Mouse (Mus musculus): ENCODE data around the gene Nxpe5. TPM values are rescaled to one million over a fixed set of nuclear protein-coding genes. Genes with fewer than 3 reads are reported as not detected.
A peak's percentile ranks its signal among the peaks of the same experiment; 100 is the strongest.

Nxpe5 gene
- polyA plus RNA-seq (2014; fragmentation: Nextera tagmentation; extraction: Ambion mirVana): not detected in 2 replicates

GRCm38 (mm10) chr5:138225700-138226099, at the start of gene Nxpe5:
Gene Nxpe5, plus strand, starts transcription at chr5:138225898.
- Histone ChIP-seq H3K4me1 (replicated peaks; ENCODE audit: control insufficient read depth, insufficient read depth, low read length) (no peaks in the 10 kb centered on the region), H3K27me3 (ENCODE audit: control insufficient read depth, insufficient read depth, low read length) (no peaks in the 10 kb centered on the region)
- WGBS: 49% methylated on average over 2 of the region's 2 CpGs

GRCm38 (mm10) chr5:138186950-138187638, 38.6 kb upstream of the Nxpe5 start, which contains the start of the genes Taf6 and Cnpy4:
Gene Taf6, minus strand, starts transcription at chr5:138187451.
Gene Cnpy4, plus strand, starts transcription at chr5:138187485.
- DNase-seq (ENCODE audit: low spot score) (peak; percentile 87), ATAC-seq (replicated peaks; ENCODE audit: low FRiP score) (peak; percentile 87)
- Histone ChIP-seq H3K36me3 (ENCODE audit: control insufficient read depth, insufficient read depth, low read length) (peaks cover 3% of the 10 kb centered on the region; the same call in 1 of the 2 replicates), H3K27me3 (ENCODE audit: control insufficient read depth, insufficient read depth, low read length) (no peaks in the 10 kb centered on the region), H3K4me2 (ENCODE audit: low read depth, low read length, severe bottlenecking) (peak within 1 kb of the TSS; percentile 79), H3K9ac (ENCODE audit: low read length) (peak within 1 kb of the TSS; percentile 82), H3K4me1 (replicated peaks; ENCODE audit: control insufficient read depth, insufficient read depth, low read length) (peaks cover 2% of the 10 kb centered on the region; the same call in 1 of the 2 replicates), H3K9me3 (ENCODE audit: control insufficient read depth, low read length) (no peaks in the 10 kb centered on the region), H3K27ac (ENCODE audit: low read depth, low read length) (peak within 1 kb of the TSS; percentile 63; the same call in 1 of the 2 replicates), H3K4me3 (ENCODE audit: low read depth, low read length) (peak within 1 kb of the TSS; percentile 64)
- 0% methylated on average over 31 of the region's 31 CpGs for WGBS

More at GRCm38 (mm10) chr5:138225700-138226099, at the start of gene Nxpe5:
- no peaks in the 10 kb centered on the region for H3K9me3 ChIP-seq (ENCODE audit: control insufficient read depth, low read length)
- no peak for ATAC-seq (replicated peaks; ENCODE audit: low FRiP score)
- H3K9ac ChIP-seq (ENCODE audit: low read length): no peak within 1 kb of the TSS
- H3K4me2 ChIP-seq (ENCODE audit: low read depth, low read length, severe bottlenecking): no peak within 1 kb of the TSS
- H3K27ac ChIP-seq (ENCODE audit: low read depth, low read length): no peak within 1 kb of the TSS
- no peaks in the 10 kb centered on the region for H3K36me3 ChIP-seq (ENCODE audit: control insufficient read depth, insufficient read depth, low read length)
- DNase-seq (ENCODE audit: low spot score): no peak
- H3K4me3 ChIP-seq (ENCODE audit: low read depth, low read length): no peak within 1 kb of the TSS

- Histone ChIP-seq H3K36me3 (ENCODE audit: control insufficient read depth, insufficient read depth, low read length) (peaks cover 3% of the 10 kb centered on the region; the same call in 1 of the 2 replicates), H3K9me3 (ENCODE audit: control insufficient read depth, low read length) (no peaks in the 10 kb centered on the region), H3K27ac (ENCODE audit: low read depth, low read length) (peak overlapping the region; percentile 63; the same call in 1 of the 2 replicates), H3K4me3 (ENCODE audit: low read depth, low read length) (peak overlapping the region; percentile 64), H3K9ac (ENCODE audit: low read length) (peak overlapping the region; percentile 82), H3K4me2 (ENCODE audit: low read depth, low read length, severe bottlenecking) (peak overlapping the region; percentile 79), H3K27me3 (ENCODE audit: control insufficient read depth, insufficient read depth, low read length) (no peaks in the 10 kb centered on the region), H3K4me1 (replicated peaks; ENCODE audit: control insufficient read depth, insufficient read depth, low read length) (peaks cover 2% of the 10 kb centered on the region; the same call in 1 of the 2 replicates)
- WGBS: under 1% methylated on average over 10 of the region's 10 CpGs
- ATAC-seq (replicated peaks; ENCODE audit: low FRiP score) (peak; percentile 84), DNase-seq (ENCODE audit: low spot score) (no peak)
Measured at GRCm38 (mm10) chr5:138187661-138188306, 37.9 kb upstream of the Nxpe5 start.

GRCm38 (mm10) chr5:138193771-138194727, 31.6 kb upstream of the Nxpe5 start, which contains the start of gene Mblac1:
Gene Mblac1, plus strand, starts transcription at chr5:138194314.
- H3K27ac ChIP-seq (ENCODE audit: low read depth, low read length): peak within 1 kb of the TSS; percentile 72
- ATAC-seq (replicated peaks; ENCODE audit: low FRiP score): peak; percentile 82
- H3K36me3 ChIP-seq (ENCODE audit: control insufficient read depth, insufficient read depth, low read length): peaks cover 3% of the 10 kb centered on the region; the same call in 1 of the 2 replicates
- H3K4me3 ChIP-seq (ENCODE audit: low read depth, low read length): peak within 1 kb of the TSS; percentile 68
- no peaks in the 10 kb centered on the region for H3K4me1 ChIP-seq (replicated peaks; ENCODE audit: control insufficient read depth, insufficient read depth, low read length)
- H3K27me3 ChIP-seq (ENCODE audit: control insufficient read depth, insufficient read depth, low read length): no peaks in the 10 kb centered on the region
- H3K9ac ChIP-seq (ENCODE audit: low read length): peak within 1 kb of the TSS; percentile 90
- peak; percentile 88 for DNase-seq (ENCODE audit: low spot score)
- WGBS: 8% methylated on average over 54 of the region's 54 CpGs
- H3K9me3 ChIP-seq (ENCODE audit: control insufficient read depth, low read length): no peaks in the 10 kb centered on the region
- H3K4me2 ChIP-seq (ENCODE audit: low read depth, low read length, severe bottlenecking): peak within 1 kb of the TSS; percentile 99

- H3K9me3 ChIP-seq (ENCODE audit: control insufficient read depth, low read length): no peaks in the 10 kb centered on the region
- peak overlapping the region; percentile 72 for H3K27ac ChIP-seq (ENCODE audit: low read depth, low read length)
- peaks cover 3% of the 10 kb centered on the region; the same call in 1 of the 2 replicates for H3K36me3 ChIP-seq (ENCODE audit: control insufficient read depth, insufficient read depth, low read length)
- H3K27me3 ChIP-seq (ENCODE audit: control insufficient read depth, insufficient read depth, low read length): no peaks in the 10 kb centered on the region
- H3K9ac ChIP-seq (ENCODE audit: low read length): peak overlapping the region; percentile 90
- H3K4me2 ChIP-seq (ENCODE audit: low read depth, low read length, severe bottlenecking): peak overlapping the region; percentile 99
- ATAC-seq (replicated peaks; ENCODE audit: low FRiP score) (peak; percentile 71), DNase-seq (ENCODE audit: low spot score) (peak; percentile 71)
- no peaks in the 10 kb centered on the region for H3K4me1 ChIP-seq (replicated peaks; ENCODE audit: control insufficient read depth, insufficient read depth, low read length)
- 2% methylated on average over 29 of the region's 29 CpGs for WGBS
- peak overlapping the region; percentile 68 for H3K4me3 ChIP-seq (ENCODE audit: low read depth, low read length)
Measured at GRCm38 (mm10) chr5:138194755-138195345, 30.8 kb upstream of the Nxpe5 start.

GRCm38 (mm10) chr5:138195463-138195862, 30.2 kb upstream of the Nxpe5 start:
- Histone ChIP-seq H3K4me3 (ENCODE audit: low read depth, low read length) (no peak overlapping the region; the same call in 1 of the 2 replicates), H3K4me2 (ENCODE audit: low read depth, low read length, severe bottlenecking) (peak overlapping the region; percentile 99; the same call in 1 of the 2 replicates), H3K27me3 (ENCODE audit: control insufficient read depth, insufficient read depth, low read length) (no peaks in the 10 kb centered on the region), H3K27ac (ENCODE audit: low read depth, low read length) (no peak overlapping the region), H3K9ac (ENCODE audit: low read length) (no peak overlapping the region; the same call in 1 of the 2 replicates), H3K9me3 (ENCODE audit: control insufficient read depth, low read length) (no peaks in the 10 kb centered on the region), H3K4me1 (replicated peaks; ENCODE audit: control insufficient read depth, insufficient read depth, low read length) (no peaks in the 10 kb centered on the region), H3K36me3 (ENCODE audit: control insufficient read depth, insufficient read depth, low read length) (peaks cover 3% of the 10 kb centered on the region; the same call in 1 of the 2 replicates)
- DNase-seq (ENCODE audit: low spot score): no peak
- ATAC-seq (replicated peaks; ENCODE audit: low FRiP score): no peak
- WGBS: 84% methylated on average over 7 of the region's 7 CpGs

GRCm38 (mm10) chr5:138199576-138199975, 26.1 kb upstream of the Nxpe5 start:
- Histone ChIP-seq H3K9ac (ENCODE audit: low read length) (no peak overlapping the region), H3K27me3 (ENCODE audit: control insufficient read depth, insufficient read depth, low read length) (no peaks in the 10 kb centered on the region), H3K27ac (ENCODE audit: low read depth, low read length) (no peak overlapping the region), H3K4me1 (replicated peaks; ENCODE audit: control insufficient read depth, insufficient read depth, low read length) (no peaks in the 10 kb centered on the region), H3K4me2 (ENCODE audit: low read depth, low read length, severe bottlenecking) (no peak overlapping the region), H3K9me3 (ENCODE audit: control insufficient read depth, low read length) (no peaks in the 10 kb centered on the region), H3K4me3 (ENCODE audit: low read depth, low read length) (no peak overlapping the region), H3K36me3 (ENCODE audit: control insufficient read depth, insufficient read depth, low read length) (no peaks in the 10 kb centered on the region; the same call in 1 of the 2 replicates)
- DNase-seq (ENCODE audit: low spot score): no peak
- 4% methylated on average over 1 of the region's 1 CpGs for WGBS
- no peak for ATAC-seq (replicated peaks; ENCODE audit: low FRiP score)

All from forebrain, embryonic 11.5 days (tissue).